Mouse (Mus musculus): ENCODE measurements around the gene Padi1. TPM values are rescaled to one million over a fixed set of nuclear protein-coding genes. Genes with fewer than 3 reads are reported as not detected.

Padi1 gene
- polyA plus RNA-seq, 1 experiment: not detected

DNA sequence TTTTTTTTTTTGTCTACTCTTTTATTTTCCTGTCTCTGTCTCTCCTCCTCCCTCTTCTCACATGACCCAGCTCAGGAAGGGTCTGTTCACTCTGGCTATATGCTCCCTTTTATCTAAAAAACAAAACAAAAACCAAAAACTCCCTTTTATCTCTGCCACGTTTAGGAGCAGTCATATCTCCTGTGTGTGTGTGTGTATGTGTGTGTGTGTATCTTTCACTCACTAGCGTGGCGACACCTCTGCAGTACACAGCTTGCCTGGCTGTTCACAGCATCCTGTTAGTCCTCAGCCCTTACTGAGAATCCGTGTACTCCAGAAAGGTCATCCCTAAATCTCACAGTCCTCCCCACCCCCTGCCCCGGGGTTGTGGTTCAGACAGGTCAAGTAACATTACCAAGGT, 30.1 kb downstream of the Padi1 start:
- Histone ChIP-seq H3K4me1 (ENCODE audit: control insufficient read depth) (peaks cover 57% of the 10 kb centered on the region), H3K4me3 (replicated peaks) (no peak overlapping the region), H3K36me3 (ENCODE audit: control insufficient read depth) (no peaks in the 10 kb centered on the region), H3K9me3 (ENCODE audit: control insufficient read depth, low read length) (no peaks in the 10 kb centered on the region), H3K27me3 (ENCODE audit: control insufficient read depth) (peaks cover 5% of the 10 kb centered on the region)
- TF ChIP-seq TAL1 (IDR thresholded peaks at IDR 0.05; ENCODE audit: low read length) (no peak), GATA1 (IDR thresholded peaks at IDR 0.05; ENCODE audit: low read length) (no peak)

DNA sequence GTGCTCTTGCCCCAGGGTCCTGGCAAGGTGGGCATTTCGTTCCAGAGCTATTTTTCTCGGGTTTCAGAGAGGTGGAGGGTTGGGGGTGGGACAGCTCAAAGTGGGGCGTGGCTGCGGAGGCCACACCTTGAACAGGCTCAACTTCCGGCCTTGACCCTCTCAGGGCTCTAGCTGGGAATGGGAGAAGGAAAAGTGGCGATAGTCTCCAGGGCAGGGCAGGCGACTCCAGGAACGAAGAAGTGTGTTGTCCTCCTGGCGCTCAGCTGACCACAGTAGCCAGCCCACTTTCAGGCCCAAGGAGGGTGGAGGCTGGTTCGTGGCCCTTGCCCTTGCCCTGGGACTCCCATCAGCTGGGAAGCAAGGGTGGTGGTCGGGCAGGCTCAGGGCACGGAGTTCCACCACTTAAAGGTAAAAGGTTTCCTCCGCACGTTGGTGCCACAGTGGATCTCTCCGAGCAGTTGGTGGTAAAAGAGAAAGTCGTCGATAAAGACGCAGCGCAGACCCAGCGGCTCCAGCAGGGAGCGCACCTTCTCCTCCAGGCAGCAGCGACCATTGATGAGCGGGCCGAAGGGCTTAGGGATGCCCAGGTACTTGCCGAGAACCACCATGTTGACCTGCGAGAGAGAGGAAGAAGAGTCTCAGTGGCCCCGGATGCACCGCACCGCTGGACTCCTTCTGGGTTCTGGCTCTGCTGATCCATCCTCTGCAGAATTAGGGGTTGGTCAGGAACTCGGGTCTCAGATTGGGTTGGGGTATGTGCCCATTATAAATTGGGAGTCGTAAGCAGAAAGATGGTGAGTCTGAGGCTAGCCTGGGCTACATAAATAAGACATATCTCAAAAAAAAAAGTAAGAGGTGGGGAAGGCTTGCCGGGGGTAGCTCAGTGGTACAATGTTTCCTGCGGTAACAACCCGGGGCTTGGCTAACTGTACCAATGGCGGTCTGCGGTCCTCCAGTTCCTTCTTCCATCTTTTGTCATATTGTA, 31.0 kb downstream of the Padi1 start:
- Histone ChIP-seq H3K36me3 (ENCODE audit: control insufficient read depth) (no peaks in the 10 kb centered on the region), H3K9me3 (ENCODE audit: control insufficient read depth, low read length) (no peaks in the 10 kb centered on the region), H3K27me3 (ENCODE audit: control insufficient read depth) (peaks cover 7% of the 10 kb centered on the region), H3K4me1 (ENCODE audit: control insufficient read depth) (peaks cover 64% of the 10 kb centered on the region), H3K4me3 (replicated peaks) (peak overlapping the region; percentile 60)
- TF ChIP-seq GATA1 (IDR thresholded peaks at IDR 0.05; ENCODE audit: low read length): no peak
- no peak for TF ChIP-seq TAL1 (IDR thresholded peaks at IDR 0.05; ENCODE audit: low read length)

DNA sequence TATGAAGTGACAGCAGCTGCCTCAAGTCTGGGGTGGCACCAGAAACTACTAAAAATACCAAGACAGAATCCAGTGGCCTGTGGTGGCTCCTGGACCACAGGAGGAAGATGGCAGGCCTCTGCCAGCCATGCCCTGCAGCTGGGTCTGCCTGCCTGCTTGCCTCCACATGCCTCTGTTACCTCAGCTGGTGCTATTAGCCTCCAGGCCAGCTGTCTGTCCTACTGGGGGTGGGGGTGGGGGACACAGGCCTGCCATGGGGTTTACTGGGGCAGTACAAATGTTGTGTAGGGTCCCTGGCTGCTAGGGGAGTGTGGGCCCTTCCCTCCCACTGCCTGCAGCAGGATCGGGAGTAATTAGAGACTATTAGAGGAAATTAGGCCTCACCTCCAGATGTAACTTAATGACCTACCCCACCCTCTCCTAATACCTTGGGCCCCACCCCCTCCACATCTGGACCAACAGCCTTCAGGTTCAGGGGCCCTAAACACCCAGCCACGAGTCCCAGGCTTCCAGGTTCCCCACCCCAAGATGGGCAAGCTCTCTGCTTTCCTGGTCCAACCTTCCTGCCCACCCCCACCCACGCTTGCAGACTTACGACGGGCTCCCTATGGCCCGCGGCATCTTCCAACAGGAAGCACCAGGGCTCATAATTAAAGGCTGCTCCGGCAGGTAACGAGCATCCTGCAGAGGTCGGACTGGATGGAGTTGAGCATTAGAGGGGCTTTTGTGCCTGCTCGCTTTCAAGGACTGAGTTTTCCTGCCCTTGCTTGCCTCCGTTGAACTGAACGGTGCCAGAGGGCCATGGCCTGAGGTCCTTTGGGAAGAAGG, 32.0 kb downstream of the Padi1 start:
- H3K9me3 ChIP-seq (ENCODE audit: control insufficient read depth, low read length): no peaks in the 10 kb centered on the region
- H3K27me3 ChIP-seq (ENCODE audit: control insufficient read depth): peaks cover 12% of the 10 kb centered on the region
- H3K4me3 ChIP-seq (replicated peaks): no peak overlapping the region

DNA sequence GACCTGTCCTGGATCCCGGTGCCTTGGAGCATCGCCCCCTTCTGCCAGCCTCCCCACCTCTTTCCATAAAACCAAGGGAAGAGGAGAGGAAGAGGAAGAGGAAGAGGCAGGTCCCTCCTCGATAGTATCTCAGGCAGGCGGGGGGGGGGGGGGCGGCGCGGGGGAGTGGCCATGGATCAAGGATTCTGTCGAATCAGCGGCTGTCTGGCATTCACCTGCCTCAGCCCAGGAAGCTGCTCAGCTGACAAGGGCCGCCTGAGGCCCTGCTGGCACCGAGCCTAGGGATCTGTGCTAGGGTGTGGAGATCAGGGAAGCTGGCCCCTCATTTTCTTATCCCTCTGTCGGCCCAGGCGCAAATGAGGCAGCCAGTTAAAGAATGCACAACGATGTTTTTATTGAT, 33.0 kb downstream of the Padi1 start:
- no peak for TF ChIP-seq GATA1 (IDR thresholded peaks at IDR 0.05; ENCODE audit: low read length)
- H3K36me3 ChIP-seq (ENCODE audit: control insufficient read depth): no peaks in the 10 kb centered on the region
- H3K4me3 ChIP-seq (replicated peaks): no peak overlapping the region
- H3K4me1 ChIP-seq (ENCODE audit: control insufficient read depth): peaks cover 72% of the 10 kb centered on the region
- peaks cover 13% of the 10 kb centered on the region for H3K27me3 ChIP-seq (ENCODE audit: control insufficient read depth)
- no peaks in the 10 kb centered on the region for H3K9me3 ChIP-seq (ENCODE audit: control insufficient read depth, low read length)

More for the DNA sequence above, 32.0 kb downstream of the Padi1 start:
- Histone ChIP-seq H3K4me1 (ENCODE audit: control insufficient read depth) (peaks cover 72% of the 10 kb centered on the region), H3K36me3 (ENCODE audit: control insufficient read depth) (no peaks in the 10 kb centered on the region)
- no peak for TF ChIP-seq TAL1 (IDR thresholded peaks at IDR 0.05; ENCODE audit: low read length)
- TF ChIP-seq GATA1 (IDR thresholded peaks at IDR 0.05; ENCODE audit: low read length): no peak

DNA sequence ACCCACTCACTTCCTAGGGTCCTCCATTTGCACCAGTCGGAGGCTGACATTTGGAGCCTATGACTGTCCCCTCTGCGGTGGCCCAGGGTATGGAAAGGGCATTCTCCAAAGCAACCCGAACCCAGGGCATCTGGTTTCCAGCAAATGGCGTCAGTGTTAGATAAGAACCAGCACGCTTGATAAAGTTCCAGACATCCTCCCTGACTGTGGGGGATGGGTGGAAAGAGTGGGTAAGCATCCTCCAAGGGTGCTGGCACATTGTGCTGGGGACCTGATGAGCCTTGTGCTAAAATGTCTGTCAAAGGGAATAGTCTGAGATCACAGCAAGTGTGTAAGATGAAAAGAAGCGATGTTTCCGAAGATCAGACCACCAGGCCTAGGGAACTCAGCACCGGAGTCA, 33.4 kb downstream of the Padi1 start:
- peaks cover 72% of the 10 kb centered on the region for H3K4me1 ChIP-seq (ENCODE audit: control insufficient read depth)
- no peak overlapping the region for H3K4me3 ChIP-seq (replicated peaks)
- peaks cover 13% of the 10 kb centered on the region for H3K27me3 ChIP-seq (ENCODE audit: control insufficient read depth)
- H3K36me3 ChIP-seq (ENCODE audit: control insufficient read depth): no peaks in the 10 kb centered on the region
- TF ChIP-seq GATA1 (IDR thresholded peaks at IDR 0.05; ENCODE audit: low read length): no peak
- no peak for TF ChIP-seq TAL1 (IDR thresholded peaks at IDR 0.05; ENCODE audit: low read length)
- no peaks in the 10 kb centered on the region for H3K9me3 ChIP-seq (ENCODE audit: control insufficient read depth, low read length)

DNA sequence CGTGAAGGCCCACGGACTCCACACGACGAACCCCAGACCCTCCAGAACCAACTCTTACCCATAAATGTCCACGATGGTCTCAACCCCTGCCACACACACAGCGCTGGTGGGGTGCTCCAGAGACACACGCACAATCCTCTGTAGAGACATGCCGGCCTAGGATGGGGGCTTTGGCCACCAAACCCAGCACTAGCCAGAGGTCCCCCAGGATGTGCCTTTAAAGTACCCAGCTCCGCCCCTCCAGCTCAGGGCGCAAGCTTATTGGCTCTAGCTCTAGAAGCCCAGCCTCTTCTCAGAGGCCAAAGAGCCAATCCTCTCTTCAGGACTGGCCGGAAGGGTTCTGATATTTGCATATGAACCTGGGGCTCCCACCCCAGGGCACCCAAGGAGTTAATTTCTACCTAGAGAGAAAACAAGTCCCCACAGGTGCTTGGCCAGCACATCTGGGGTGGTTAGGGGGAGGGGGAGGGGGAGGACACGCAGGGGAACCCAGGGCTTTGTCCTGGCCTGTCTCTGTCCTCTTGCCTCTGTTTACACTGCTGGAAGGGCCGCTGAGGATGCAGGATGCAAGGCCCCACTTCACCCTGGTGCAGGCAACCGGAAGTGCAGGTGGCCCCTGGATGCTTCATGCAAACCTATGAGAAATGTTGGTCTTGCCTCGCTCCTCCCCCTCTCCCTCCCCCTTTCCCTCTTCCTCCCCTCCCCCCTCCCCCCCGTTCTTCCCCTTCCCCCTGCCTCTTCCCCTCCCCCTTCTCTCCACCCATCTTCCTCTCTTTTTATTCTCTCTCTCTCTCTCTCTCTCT, 34.9 kb downstream of the Padi1 start, which contains the start of gene Padi3:
Gene Padi3 (minus strand): TSS at position 191 of the 803 bp plus-strand sequence.
- H3K36me3 ChIP-seq (ENCODE audit: control insufficient read depth): no peaks in the 10 kb centered on the region
- no peaks in the 10 kb centered on the region for H3K9me3 ChIP-seq (ENCODE audit: control insufficient read depth, low read length)
- peaks cover 13% of the 10 kb centered on the region for H3K27me3 ChIP-seq (ENCODE audit: control insufficient read depth)
- no peak for TF ChIP-seq TAL1 (IDR thresholded peaks at IDR 0.05; ENCODE audit: low read length)
- H3K4me1 ChIP-seq (ENCODE audit: control insufficient read depth): peaks cover 56% of the 10 kb centered on the region
- no peak within 1 kb of the TSS for H3K4me3 ChIP-seq (replicated peaks)

DNA sequence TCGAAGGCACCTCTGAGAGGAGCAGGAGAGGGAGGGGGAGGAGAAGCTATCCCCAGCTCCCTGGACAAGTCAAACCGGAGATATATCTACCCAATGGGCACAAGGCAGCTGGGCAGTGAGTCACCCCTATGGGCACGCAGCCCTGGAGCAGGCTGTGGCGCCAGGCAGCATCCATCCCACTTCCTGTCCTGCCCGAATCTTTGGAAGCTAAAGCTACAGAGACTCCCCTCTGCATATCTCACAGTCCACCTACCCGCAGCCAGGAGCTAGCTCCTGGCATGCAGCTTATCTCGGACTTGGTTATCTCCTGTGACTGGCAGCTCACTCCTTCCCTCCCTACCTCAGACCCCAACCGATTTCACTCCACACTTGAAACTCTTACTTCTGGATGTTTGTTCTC, 36.5 kb downstream of the Padi1 start:
- H3K36me3 ChIP-seq (ENCODE audit: control insufficient read depth): no peaks in the 10 kb centered on the region
- peaks cover 18% of the 10 kb centered on the region for H3K27me3 ChIP-seq (ENCODE audit: control insufficient read depth)
- no peak overlapping the region for H3K4me3 ChIP-seq (replicated peaks)
- peaks cover 42% of the 10 kb centered on the region for H3K4me1 ChIP-seq (ENCODE audit: control insufficient read depth)
- no peak for TF ChIP-seq TAL1 (IDR thresholded peaks at IDR 0.05; ENCODE audit: low read length)
- TF ChIP-seq GATA1 (IDR thresholded peaks at IDR 0.05; ENCODE audit: low read length): no peak
- H3K9me3 ChIP-seq (ENCODE audit: control insufficient read depth, low read length): no peaks in the 10 kb centered on the region

DNA sequence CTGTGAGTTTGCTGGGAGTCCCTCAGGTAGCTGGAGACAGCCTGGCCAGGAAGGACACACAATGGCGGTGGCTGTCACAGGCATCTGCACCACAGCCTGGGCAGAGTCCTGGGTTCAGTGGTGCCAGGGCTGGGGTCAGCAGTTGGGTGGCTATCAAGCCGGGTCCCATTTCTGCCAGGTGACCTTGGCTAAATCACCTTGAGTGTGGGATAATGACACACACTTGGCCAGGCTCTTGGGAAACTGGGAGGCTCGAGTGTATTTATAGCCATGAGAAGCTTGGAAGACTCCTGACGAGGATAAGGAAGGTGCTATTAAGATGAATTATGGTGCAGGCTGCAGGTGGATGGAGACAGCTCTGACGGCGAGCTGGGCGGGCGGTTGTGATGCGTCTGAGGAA, 41.0 kb downstream of the Padi1 start:
- no peak overlapping the region for H3K4me3 ChIP-seq (replicated peaks)
- H3K36me3 ChIP-seq (ENCODE audit: control insufficient read depth): no peaks in the 10 kb centered on the region
- H3K9me3 ChIP-seq (ENCODE audit: control insufficient read depth, low read length): no peaks in the 10 kb centered on the region
- H3K27me3 ChIP-seq (ENCODE audit: control insufficient read depth): peaks cover 13% of the 10 kb centered on the region
- H3K4me1 ChIP-seq (ENCODE audit: control insufficient read depth): peaks cover 9% of the 10 kb centered on the region
- TF ChIP-seq TAL1 (IDR thresholded peaks at IDR 0.05; ENCODE audit: low read length) (no peak), GATA1 (IDR thresholded peaks at IDR 0.05; ENCODE audit: low read length) (no peak)

All from erythroblast, embryonic 14.5 days (primary cell).